Mouse (Mus musculus) fibroblast of lung, adult 2 months (primary cell): Measurements from ENCODE around the gene 1700013F07Rik.
A peak's percentile ranks its signal among the peaks of the same experiment; 100 is the strongest.
"Not testable (repeated sequence)": the region's sequence is repeated elsewhere in the genome, so short reads cannot be mapped to it uniquely, and the experiment has no call there.

Source experiments
- DNase-seq: peaks from one replicate; pipeline ENCODE4 v3.0.0-alpha.2; 2011; ENCODE audit warnings: low read depth

1700013F07Rik gene

DNA sequence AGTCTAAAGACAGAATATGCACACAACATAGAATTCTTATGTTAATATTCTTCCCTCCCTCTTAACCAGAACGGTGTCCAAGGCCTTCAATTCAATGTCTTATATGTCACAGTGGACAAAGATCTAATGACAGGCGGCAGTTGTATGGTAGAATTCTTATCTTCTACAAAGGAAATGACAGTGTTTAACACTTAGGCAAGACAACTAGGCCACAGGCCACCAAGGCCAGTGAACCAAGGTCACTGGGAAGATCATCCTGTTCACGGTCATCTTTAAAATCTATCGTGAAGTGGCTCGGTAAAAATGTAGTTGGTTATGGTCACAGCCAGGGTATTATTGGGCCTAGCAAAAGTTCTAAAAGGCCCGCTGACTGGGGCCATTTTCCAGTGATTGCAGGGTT lies at the start of gene 1700013F07Rik:
1700013F07Rik (plus strand) TSS at position 200 of the 400 bp plus-strand sequence.
- no peak for DNase-seq

DNA sequence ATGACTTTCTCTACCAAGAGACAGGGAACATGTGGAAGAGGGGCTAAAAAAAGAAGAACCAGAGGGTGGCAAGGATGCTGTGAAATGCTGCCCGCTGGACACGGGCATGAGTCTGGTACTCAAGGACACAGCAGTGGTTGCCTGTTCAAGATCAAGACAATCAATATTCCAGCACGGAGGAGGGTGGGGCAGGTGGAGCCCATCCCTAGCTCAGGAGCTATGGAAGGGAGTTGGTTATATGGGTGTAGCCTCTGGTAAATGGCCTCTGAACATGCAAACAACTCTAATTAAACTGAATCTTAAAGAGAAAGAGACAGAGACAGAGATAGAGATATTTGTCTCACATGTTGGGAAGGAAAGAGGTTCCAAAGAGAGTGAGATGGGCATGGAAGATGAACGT lies 49.2 kb upstream of the 1700013F07Rik start:
- no peak for DNase-seq

DNA sequence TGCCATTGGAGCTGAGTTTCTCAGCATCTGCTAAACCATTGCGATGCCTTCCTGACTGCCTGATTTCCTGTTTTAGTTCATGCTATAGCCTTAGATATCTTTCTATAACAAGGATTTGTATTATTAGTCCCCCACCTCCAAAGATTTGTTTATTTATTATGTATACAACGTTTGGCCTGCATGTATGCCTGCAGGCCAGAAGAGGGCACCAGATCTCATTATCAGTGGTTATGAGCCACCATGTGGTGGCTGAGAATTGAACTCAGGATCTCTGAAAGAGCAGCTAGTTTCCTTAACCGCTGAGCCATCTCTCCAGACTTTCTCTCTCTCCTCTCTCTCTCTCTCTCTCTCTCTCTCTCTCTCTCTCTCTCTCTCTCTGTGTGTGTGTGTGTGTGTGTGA lies 44.0 kb upstream of the 1700013F07Rik start:
- no peak for DNase-seq

DNA sequence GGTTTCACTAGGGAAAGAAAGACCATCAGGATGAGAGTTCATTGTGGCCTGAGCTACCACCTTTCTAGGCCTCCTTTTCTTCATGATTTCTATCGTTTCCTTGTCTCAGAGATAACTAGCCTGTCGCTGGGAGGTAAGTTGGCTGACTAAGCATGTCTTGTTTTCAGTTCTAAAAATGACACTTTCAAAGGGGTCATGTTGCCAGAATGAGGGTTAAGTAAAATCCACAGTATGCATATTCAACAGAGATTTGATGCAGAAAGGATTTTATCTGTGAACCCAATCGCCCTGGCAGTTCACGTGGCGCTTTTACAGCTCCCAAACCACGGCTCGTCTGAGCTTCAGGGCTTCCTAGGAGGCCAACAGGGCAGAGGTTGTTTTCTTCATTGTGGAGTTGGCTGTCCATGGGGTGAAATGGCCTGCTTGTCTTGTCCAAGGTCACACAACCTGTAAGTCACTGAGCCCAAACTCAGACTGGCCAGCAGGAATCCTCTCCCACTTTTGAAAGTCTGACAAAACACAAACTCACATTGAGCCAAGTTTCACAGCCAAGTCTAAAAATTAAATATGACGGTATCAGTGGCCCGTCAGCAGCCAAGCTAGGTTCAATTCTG lies 39.0 kb upstream of the 1700013F07Rik start:
- no peak for DNase-seq

DNA sequence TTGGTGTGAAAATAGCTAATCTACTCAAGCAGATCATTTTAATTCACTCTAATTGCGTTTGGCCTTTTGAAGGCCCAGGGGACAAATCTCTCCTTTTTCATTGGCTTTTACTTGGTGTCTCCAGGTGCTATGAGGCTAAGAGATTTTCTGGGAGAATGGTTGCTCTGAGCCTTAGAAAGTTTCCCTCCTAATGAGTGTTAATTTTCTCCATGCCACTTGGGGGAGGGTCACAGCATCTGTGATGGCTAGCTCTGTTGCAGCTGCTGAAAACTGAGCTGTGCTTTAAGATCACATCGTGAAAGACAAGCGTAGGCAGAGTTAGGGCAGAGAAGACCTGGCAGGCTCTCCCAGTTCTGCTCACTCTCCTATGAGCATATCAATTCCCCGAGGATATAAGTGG lies 38.5 kb upstream of the 1700013F07Rik start:
- no peak for DNase-seq

DNA sequence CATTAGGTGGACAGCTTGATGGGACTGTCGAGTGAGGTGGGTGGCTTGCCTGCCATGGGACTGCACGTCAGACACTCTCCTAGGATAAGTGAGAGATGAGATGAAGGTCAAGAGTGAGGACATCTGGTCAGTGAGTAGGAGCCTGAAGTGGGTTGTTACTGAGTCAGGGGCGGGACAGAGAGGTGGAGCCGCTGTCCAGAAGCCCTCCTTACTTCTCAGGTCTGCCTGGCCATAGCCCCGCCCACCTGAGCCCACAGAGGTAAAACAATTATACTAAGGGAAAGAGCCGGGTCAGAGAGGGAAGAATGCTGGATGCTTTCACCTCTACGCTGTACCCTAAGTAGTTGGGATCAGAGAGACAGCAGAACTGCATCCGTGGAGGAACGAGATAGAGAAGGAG lies 36.3 kb upstream of the 1700013F07Rik start:
- no peak for DNase-seq

DNA sequence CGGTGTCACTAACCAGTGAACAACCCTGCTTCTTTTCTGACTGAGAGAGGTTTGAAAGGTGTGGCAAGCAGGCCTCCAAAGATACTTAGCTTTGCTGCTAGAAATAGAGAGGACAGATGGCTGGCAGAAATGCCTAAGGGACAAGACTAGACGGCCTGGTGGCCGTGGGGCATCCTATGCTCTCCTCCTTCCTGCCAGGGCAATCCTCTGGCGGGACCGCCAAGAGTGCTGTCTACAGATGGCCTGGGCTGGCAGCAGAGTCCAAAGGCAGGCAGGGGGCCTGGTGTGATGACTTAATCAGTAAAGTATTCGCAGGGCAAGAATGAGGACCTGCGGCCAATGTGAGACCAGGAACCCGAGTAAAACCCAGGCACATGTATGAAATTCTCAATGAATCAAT lies 34.1 kb upstream of the 1700013F07Rik start:
- DNase-seq = no peak

DNA sequence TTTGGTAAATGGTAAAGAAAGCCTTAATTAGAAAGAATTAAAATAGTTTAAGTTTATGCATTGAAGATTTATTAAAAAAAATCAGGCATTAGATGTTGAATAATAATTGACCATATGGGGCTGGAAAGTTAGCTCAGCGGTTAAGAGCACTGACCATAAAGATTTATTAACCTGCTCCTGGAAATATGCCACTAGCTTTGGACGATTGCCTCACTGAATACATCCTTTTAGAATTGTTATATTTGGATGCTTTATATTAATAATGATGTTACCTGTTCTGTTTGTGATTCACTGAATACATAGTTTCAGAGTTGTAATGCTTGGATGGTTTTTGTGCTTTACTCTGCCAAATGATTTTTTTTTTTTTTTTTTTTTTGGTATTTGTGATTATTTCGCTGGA lies 32.5 kb upstream of the 1700013F07Rik start:
- not testable (repeated sequence) for DNase-seq

DNA sequence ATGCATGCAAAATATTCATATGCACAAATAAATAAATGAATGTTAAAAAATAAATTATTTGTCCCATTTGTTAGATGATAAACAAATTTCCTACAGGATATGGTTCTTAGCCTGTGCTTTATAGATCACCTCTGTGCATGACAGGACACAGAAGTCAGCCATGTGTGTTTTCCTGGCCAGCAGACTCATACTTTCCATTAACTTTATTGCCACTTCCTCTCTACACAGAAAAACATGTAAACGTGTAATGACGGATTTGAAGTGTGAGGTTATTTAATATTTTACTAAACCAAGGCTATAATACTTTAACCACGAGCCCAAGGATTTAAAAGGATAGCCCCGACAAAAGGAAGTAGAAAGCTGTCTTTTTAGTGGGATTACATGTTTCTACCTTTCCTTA lies 30.0 kb upstream of the 1700013F07Rik start:
- DNase-seq = no peak

DNA sequence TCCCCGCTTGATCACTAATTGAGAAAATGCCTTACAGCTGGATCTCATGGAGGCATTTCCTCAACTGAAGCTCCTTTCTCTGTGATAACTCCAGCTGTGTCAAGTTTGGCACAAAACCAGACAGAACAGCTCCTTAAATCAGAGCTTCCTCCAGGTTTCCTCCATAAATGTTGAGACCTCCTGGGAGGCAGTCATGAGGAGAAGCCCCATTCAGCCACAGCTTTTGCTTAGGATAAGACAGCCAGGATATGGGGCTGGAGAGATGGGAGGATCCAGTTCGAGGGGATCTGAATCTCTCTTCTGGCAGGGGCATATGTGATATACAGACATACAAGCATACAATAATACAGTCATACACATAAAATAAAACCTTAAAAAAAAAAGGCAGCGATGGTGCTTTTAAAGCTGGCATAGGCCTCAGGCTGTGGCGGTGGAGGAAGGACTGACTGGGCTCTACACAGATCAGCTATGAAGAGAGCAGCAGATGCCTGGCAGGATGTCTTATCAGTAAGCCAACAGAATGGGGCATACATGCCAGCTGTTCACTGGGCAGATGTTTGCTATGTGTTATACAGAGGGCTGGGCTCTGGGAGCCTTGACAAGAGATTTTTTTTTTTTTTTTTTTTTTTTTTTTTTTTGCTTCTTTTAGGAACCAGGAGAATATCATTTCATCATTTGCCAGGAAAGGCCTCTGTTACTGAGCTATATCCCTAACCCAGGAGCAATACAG lies 25.0 kb upstream of the 1700013F07Rik start:
- no peak for DNase-seq

DNA sequence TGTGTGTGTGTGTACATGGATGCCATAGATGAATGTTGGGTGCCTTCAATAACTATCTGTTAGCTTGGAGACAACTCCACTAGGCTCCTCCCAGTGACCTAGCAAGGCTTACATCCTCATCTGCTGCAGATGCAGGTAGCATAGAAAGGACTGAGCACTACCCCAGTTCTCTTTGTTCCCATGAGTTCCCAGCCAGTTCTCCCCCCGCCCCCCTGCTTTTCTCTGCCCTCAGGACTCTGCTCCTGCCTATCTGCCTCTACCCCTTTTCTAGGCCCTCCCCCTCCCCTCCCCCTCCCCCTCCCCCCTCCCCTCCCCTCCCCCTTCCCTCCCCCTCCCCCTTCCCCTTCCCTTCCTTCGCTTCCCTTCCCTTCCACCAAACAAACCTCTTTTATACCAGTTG lies 23.8 kb upstream of the 1700013F07Rik start:
- DNase-seq = no peak

DNA sequence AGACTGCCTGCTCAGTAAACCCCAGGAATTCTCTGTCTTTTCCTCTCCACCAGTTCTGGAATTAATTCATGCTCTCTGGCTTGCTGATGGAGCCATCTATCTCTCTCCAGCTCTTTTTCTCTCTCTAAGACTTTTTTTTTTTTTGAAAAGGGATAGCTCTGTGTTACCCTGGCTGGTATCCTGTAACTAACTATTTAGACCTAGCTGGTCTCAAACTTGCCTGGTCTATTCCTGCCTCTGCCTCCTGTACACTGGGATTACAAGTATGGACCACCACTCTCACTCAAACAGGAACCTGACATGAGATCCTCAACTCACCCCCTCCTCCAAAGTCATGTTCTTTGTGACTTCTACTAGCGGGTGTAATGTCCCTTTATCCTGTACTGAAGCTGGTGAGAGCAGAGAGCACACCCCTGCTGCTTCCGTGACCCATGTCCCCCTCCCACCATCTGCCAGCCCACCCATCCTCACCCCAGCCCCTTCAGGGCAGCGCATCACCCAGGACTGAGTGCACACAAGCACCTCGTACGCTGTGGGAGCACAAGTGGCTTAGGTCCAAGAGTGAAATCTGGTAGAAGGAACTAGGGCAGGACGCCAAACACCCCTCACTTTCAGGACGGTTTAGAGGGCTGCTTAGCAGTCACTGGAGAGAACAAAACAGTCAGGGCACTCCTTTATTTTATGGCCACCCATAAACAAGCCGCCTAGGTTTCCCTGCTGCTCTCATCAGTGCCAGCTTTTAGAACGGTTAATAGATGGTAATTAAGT lies 23.1 kb upstream of the 1700013F07Rik start:
- DNase-seq = no peak

DNA sequence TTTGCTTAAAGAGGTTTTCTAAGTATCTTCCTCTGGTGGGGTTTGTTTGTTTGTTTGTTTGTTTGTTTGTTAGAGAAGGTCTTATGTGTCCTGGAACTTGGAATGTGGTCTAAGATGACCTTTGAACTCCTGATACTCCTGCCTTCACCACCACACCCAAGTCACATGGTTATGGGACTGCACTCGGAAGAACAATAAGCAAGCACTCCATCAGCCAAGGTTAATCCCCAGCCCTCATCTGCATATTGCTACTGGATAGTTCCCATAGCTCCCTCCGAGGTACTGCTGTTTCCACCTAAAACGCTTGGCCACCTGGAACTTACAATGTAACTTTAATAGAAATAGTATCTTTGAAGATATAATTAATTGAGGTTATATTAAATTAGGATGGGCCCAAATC lies 20.5 kb upstream of the 1700013F07Rik start:
- no peak for DNase-seq

DNA sequence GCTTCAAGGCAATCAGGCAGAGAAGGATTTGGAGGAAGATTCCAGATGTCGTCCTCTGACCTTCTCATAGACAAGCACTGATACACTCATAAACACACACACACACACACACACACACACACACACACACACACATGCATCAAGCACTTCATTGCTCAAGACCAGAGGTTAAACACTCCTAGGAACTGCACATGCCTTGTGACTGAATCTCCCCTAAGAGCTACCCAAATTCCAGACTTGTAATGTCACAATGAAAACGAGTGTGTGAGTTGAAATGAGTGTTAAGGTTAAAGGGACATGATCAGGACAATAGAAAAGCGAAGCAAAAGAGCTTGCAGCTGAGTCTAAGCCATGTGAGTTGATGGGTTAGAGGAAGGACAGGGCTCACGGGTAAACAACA lies 15.7 kb upstream of the 1700013F07Rik start:
- DNase-seq = no peak

DNA sequence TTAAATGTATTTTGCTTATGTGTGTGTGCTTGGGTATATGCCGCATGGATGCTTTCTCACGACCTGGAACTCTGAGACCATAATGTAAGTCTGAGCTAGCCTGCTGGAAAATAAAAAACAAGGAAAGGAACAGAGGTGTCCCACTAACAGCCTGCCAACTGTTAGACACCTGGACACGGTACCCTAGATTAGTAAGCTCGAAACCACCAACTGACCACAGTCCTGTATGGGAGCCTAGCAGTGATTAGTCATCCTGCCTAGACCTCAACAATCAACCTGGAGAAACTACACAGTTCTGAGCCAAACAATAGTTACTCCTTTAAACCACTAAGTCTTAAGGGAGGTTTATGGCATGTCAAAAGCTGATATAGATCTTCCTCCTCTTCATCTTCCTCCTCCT lies 10.5 kb upstream of the 1700013F07Rik start:
- no peak for DNase-seq

DNA sequence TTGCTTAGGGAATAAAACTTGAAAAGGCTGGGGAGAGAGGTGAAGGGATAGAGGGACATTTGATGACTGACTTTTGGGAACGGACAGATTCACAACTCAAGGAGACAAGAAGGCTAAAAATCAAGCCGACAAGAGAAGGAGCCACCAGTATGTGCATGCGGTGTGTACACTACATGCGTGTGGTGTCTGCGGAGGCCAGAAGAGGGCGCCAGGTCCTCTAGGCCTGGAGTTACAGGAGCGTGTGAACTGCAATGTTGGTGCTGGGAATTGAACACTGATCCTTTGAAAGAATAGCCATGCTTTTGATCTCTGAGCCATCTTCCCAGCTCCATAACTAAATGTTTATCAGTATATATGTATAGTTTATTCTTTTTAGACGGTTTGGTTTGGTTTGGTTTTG lies 5.5 kb upstream of the 1700013F07Rik start:
- DNase-seq = no peak

DNA sequence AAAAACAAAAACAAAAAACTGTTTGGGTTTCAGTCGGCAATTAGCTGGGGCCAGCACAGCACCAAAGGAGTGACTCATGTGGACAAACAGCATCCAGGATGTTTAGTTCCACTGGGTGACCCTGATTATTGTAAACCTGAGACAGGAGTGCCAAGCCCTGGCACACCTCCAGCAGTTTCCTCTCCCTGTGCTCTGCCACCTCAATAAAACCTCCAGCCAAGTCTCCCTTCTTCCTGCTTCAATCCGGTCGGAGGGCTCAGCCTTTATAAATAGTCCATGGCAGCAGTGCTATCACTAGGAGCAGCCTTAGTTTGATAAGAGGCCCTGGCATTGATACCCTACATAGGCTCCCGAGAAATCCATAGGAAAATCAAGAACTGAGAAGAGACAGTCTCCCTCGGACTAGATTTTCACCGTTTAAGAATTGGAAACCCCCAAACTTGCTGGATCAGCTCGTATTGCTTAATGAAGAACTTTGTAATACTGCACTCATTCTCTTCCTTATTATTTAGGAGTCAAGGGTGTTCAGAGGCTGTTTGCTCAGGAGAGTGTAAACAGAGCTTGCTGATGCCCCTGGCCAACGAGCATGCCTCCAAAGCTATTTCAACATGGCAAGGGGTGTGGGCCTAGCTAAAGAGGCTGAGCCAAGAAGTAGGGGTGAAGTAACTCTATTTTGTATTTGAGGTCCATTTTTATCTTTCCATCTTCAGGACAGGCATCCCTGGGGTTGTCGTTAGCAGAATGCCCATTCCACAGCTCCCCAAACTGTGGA lies 650 bp upstream of the 1700013F07Rik start:
- no peak for DNase-seq

DNA sequence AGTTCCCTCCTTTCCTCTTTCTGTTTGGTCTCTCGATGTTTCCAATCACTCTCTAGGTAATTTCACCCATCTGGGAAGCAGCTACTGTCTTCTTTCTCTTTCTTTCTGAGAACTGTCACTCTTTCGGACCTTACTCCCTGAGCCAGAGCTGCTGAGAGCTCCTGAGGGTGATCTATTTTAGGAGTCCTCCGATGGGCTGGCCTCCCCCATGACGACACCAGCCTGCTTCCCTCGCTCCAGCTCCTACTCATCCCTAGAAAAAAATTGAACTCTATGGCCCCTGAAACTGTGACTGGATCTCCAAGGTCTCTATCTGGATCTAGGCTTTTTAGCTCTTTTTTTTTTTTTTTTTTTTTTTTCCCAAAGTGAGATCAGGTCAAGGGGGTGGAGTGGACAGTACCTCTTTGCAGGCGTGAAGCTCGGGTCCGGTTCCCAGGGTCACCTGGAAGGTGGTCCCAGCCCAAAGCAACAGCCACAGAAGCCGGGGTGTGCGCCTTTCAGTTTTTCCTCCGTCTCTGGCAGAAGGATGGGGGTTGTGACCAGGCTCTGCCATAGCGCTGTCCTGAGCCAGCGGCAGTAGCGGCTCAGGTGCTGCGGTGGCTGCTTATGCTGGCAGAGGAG lies 2.1 kb downstream of the 1700013F07Rik start:
- DNase-seq = no peak

DNA sequence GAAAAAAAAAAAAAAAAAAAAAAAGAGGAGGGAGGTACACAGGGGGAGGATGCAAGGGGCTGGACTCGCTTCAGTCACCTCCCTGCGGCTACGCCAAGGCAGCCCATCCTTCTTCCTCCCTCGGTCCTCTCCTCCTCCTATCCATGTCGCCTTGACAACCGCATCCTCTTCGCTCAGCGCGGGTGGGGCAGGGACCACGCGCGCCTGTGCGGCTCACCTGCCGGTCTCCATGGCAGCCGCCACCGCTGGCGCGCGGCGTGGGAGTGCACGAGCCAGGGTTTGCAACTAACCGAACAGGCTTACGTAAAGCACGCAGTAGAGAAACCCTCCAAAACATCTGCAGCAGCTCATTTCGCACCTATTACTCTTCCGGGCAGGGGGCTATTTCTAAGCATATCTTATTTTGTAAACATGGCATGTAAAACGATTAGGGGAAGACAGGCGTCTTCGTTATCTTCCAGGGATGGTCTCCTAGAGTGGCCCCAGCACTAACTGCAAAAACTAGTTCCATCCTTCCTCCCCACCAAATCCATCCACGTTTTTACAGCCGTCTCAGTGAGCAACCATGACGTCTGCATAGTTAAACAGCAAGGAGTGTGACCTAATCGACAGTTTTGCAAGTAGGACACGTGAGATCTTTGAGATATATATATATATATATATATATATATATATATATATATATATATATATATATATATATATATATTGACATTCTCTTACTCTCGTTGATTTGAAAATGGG lies 2.7 kb downstream of the 1700013F07Rik start, which contains the start of gene 5330417C22Rik:
5330417C22Rik (minus strand) TSS at position 20 of the 744 bp plus-strand sequence.
- no peak for DNase-seq

DNA sequence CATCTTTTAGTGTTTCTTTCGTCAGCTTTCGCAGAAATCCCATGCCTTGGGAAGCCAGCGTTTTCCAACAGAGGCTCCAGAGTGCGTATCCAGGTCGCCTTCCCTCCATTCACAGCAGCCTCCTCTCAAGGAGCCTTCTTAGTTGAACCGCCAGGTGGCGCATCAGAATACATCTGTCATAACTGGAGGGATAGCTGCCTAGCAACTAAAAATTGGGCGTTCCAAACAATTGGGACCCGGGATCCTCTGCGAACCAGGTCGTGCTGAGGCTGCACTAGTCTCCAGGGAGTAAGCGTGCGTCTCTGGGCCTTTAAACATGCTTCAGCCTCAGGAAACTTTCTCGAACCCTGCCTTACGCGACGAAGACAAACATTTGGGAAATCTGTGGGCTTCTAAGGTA lies 3.4 kb downstream of the 1700013F07Rik start:
- DNase-seq = peak; percentile 55

DNA sequence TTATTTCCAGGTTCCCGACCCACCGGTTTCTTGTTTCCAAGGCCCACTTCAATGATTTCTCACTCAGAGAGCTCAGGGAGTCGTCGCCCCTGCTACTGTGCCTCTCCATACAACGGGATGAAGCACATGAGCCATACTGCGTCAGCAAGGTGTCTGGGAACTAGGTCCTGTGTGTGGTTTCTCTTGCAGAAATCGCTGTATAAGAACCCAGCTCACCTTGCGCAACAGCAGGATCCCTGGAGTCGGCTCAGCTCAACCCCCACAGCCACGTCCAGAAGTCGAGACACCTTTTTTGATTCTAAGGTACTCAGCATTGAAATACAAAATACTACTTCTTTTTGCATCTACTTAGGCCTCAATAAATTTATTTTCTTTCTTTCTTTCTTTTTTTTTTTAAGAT lies 8.3 kb downstream of the 1700013F07Rik start:
- no peak for DNase-seq
